Mouse (Mus musculus): ENCODE measurements at regions not wholly inside any gene's neighbourhood (a gene's known extent, or its start where the extent isn't known, plus 50 kb on each side); places are given as distances from the start of the nearest gene placed in this dataset.

- no peak for TF ChIP-seq EP300 (IDR thresholded peaks at IDR 0.05)
- no peak for TF ChIP-seq CTCF (IDR thresholded peaks at IDR 0.05)
Measured at GRCm38 (mm10) chr10:126077313-126077966, 111.5 kb downstream of the Lrig3 start.

All from lung, postnatal 0 days (tissue).